Mouse (Mus musculus): ENCODE measurements around the gene Elane. TPM values are rescaled to one million over a fixed set of nuclear protein-coding genes. Genes with fewer than 3 reads are reported as not detected.
A peak's percentile ranks its signal among the peaks of the same experiment; 100 is the strongest.

The Elane gene
- polyA plus RNA-seq, 1 experiment from 2014 or later = 0.42 TPM

GRCm38 (mm10) chr10:79936284-79936910 lies 50.4 kb downstream of the Elane start:
- Histone ChIP-seq H3K36me3 (ENCODE audit: control insufficient read depth, insufficient read depth, low read length) (peaks cover 32% of the 10 kb centered on the region), H3K4me2 (ENCODE audit: low read length) (peak overlapping the region; percentile 60), H3K9me3 (ENCODE audit: control insufficient read depth, low read length) (no peaks in the 10 kb centered on the region), H3K27ac (replicated peaks in 1 of 2; ENCODE audit: control insufficient read depth in 1 of 2, insufficient read depth in 1 of 2, low read depth in 2 of 2, low read length in 2 of 2) (peak overlapping the region; percentile 78 to 80), H3K27me3 (ENCODE audit: control insufficient read depth, insufficient read depth, low read length) (no peaks in the 10 kb centered on the region), H3K4me1 (ENCODE audit: control insufficient read depth in 2 of 2, insufficient read depth in 2 of 2, low read length in 2 of 2) (peaks cover 54 to 76% of the 10 kb centered on the region in 2 experiments), H3K4me3 (ENCODE audit: control insufficient read depth in 1 of 2, insufficient read depth in 1 of 2, low read depth in 1 of 2, low read length in 2 of 2) (peak overlapping the region in 1 of 2 experiments; percentile 21; a peak in 1 of 4 replicates), H3K9ac (ENCODE audit: low read length) (peak overlapping the region; percentile 55)
- WGBS = 31% methylated on average over 10 of the region's 10 CpGs
- no peak for ATAC-seq (ENCODE audit: insufficient number of reproducible peaks, insufficient read depth, low FRiP score, low read depth)

GRCm38 (mm10) chr10:79936911-79937441 lies 50.9 kb downstream of the Elane start:
- peak; percentile 46 for ATAC-seq (ENCODE audit: insufficient number of reproducible peaks, insufficient read depth, low FRiP score, low read depth)
- Histone ChIP-seq H3K4me2 (ENCODE audit: low read length) (peak overlapping the region; percentile 60), H3K9me3 (ENCODE audit: control insufficient read depth, low read length) (no peaks in the 10 kb centered on the region), H3K27ac (replicated peaks in 1 of 2; ENCODE audit: control insufficient read depth in 1 of 2, insufficient read depth in 1 of 2, low read depth in 2 of 2, low read length in 2 of 2) (peak overlapping the region; percentile 78 to 80), H3K4me1 (ENCODE audit: control insufficient read depth in 2 of 2, insufficient read depth in 2 of 2, low read length in 2 of 2) (peaks cover 54 to 73% of the 10 kb centered on the region in 2 experiments), H3K9ac (ENCODE audit: low read length) (peak overlapping the region; percentile 55), H3K4me3 (ENCODE audit: control insufficient read depth in 1 of 2, insufficient read depth in 1 of 2, low read depth in 1 of 2, low read length in 2 of 2) (peak overlapping the region; percentile 10 to 21; a peak in 2 of 4 replicates), H3K27me3 (ENCODE audit: control insufficient read depth, insufficient read depth, low read length) (no peaks in the 10 kb centered on the region), H3K36me3 (ENCODE audit: control insufficient read depth, insufficient read depth, low read length) (peaks cover 27% of the 10 kb centered on the region; the same call in 1 of the 2 replicates)
- WGBS = 22% methylated on average over 27 of the region's 27 CpGs

Small RNAs within 50 kb of the gene (microRNA-seq; reads per million reads assigned to microRNA genes)
- gene Mir6910 = not detected

Other genes with a start within 250 kb of the Elane start
- 1.5 and 1.6 TPM in 2 replicates for gene Shc2, start 248.3 kb upstream of the Elane start, polyA plus RNA-seq (2014; fragmentation: Nextera tagmentation; extraction: Ambion mirVana)
- not detected in 2 replicates for gene Odf3l2, start 240.5 kb upstream of the Elane start, polyA plus RNA-seq (2014; fragmentation: Nextera tagmentation; extraction: Ambion mirVana)
- gene Madcam1, start 221.7 kb upstream of the Elane start, polyA plus RNA-seq (2014; fragmentation: Nextera tagmentation; extraction: Ambion mirVana) = 1.00 and 1.8 TPM in 2 replicates
- gene Tpgs1, start 216.9 kb upstream of the Elane start, polyA plus RNA-seq (2014; fragmentation: Nextera tagmentation; extraction: Ambion mirVana) = 44.5 and 48.2 TPM in 2 replicates
- gene Cdc34, start 204.1 kb upstream of the Elane start, polyA plus RNA-seq (2014; fragmentation: Nextera tagmentation; extraction: Ambion mirVana) = 106 and 109 TPM in 2 replicates
- gene Gzmm, start 197.2 kb upstream of the Elane start, polyA plus RNA-seq (2014; fragmentation: Nextera tagmentation; extraction: Ambion mirVana) = 0.77 and 0.94 TPM in 2 replicates
- 989 and 1,200 TPM in 2 replicates for gene Bsg, start 181.8 kb upstream of the Elane start, polyA plus RNA-seq (2014; fragmentation: Nextera tagmentation; extraction: Ambion mirVana)
- 0.05 and 0.19 TPM in 2 replicates for gene Hcn2, start 169.6 kb upstream of the Elane start, polyA plus RNA-seq (2014; fragmentation: Nextera tagmentation; extraction: Ambion mirVana)
- 20.2 and 27.4 TPM in 2 replicates for gene Polrmt, start 139.7 kb upstream of the Elane start, polyA plus RNA-seq (2014; fragmentation: Nextera tagmentation; extraction: Ambion mirVana)
- 0.12 and 0.38 TPM in 2 replicates for gene Fgf22, start 131.2 kb upstream of the Elane start, polyA plus RNA-seq (2014; fragmentation: Nextera tagmentation; extraction: Ambion mirVana)
- gene Rnf126, start 119.3 kb upstream of the Elane start, polyA plus RNA-seq (2014; fragmentation: Nextera tagmentation; extraction: Ambion mirVana) = 54.4 and 62.5 TPM in 2 replicates
- 19.9 and 21.1 TPM in 2 replicates for gene Fstl3, start 109.0 kb upstream of the Elane start, polyA plus RNA-seq (2014; fragmentation: Nextera tagmentation; extraction: Ambion mirVana)
- gene Prss57, start 95.3 kb upstream of the Elane start, polyA plus RNA-seq (2014; fragmentation: Nextera tagmentation; extraction: Ambion mirVana) = 0.08 TPM in 1 of 2 replicates, not detected in the other
- gene Palm, start 92.7 kb upstream of the Elane start, polyA plus RNA-seq (2014; fragmentation: Nextera tagmentation; extraction: Ambion mirVana) = 58.3 and 68.1 TPM in 2 replicates
- 0.61 and 1.5 TPM in 2 replicates for gene Misp, start 65.3 kb upstream of the Elane start, polyA plus RNA-seq (2014; fragmentation: Nextera tagmentation; extraction: Ambion mirVana)
- gene Ptbp1, start 31.8 kb upstream of the Elane start, polyA plus RNA-seq (2014; fragmentation: Nextera tagmentation; extraction: Ambion mirVana) = 62.7 and 78.9 TPM in 2 replicates
- gene Prtn3, start 11.8 kb upstream of the Elane start, polyA plus RNA-seq (2014; fragmentation: Nextera tagmentation; extraction: Ambion mirVana) = 1.4 and 2.0 TPM in 2 replicates
- 6.9 and 9.4 TPM in 2 replicates for gene Plppr3, start 11.6 kb upstream of the Elane start, polyA plus RNA-seq (2014; fragmentation: Nextera tagmentation; extraction: Ambion mirVana)
- gene Cfd, start 4.6 kb downstream of the Elane start, polyA plus RNA-seq (2014; fragmentation: Nextera tagmentation; extraction: Ambion mirVana) = not detected in 2 replicates
- gene Med16, start 22.7 kb downstream of the Elane start, polyA plus RNA-seq (2014; fragmentation: Nextera tagmentation; extraction: Ambion mirVana) = 34.7 TPM in 2 replicates
- gene Gm26602, start 24.6 kb downstream of the Elane start, polyA plus RNA-seq (2014; fragmentation: Nextera tagmentation; extraction: Ambion mirVana) = 4.6 TPM in 1 of 2 replicates, not detected in the other
- 0.19 and 0.70 TPM in 2 replicates for gene Kiss1r, start 30.7 kb downstream of the Elane start, polyA plus RNA-seq (2014; fragmentation: Nextera tagmentation; extraction: Ambion mirVana)
- gene R3hdm4, start 35.0 kb downstream of the Elane start, polyA plus RNA-seq (2014; fragmentation: Nextera tagmentation; extraction: Ambion mirVana) = 96.7 and 98.5 TPM in 2 replicates
- gene Arid3a, start 40.8 kb downstream of the Elane start, polyA plus RNA-seq (2014; fragmentation: Nextera tagmentation; extraction: Ambion mirVana) = 1.9 and 2.8 TPM in 2 replicates
- gene Wdr18, start 73.9 kb downstream of the Elane start, polyA plus RNA-seq (2014; fragmentation: Nextera tagmentation; extraction: Ambion mirVana) = 73.2 and 84.4 TPM in 2 replicates
- gene Grin3b, start 84.5 kb downstream of the Elane start, polyA plus RNA-seq (2014; fragmentation: Nextera tagmentation; extraction: Ambion mirVana) = 0.09 and 0.18 TPM in 2 replicates
- gene Tmem259, start 98.1 kb downstream of the Elane start, polyA plus RNA-seq (2014; fragmentation: Nextera tagmentation; extraction: Ambion mirVana) = 16.2 and 20.3 TPM in 2 replicates
- gene Cnn2, start 102.3 kb downstream of the Elane start, polyA plus RNA-seq (2014; fragmentation: Nextera tagmentation; extraction: Ambion mirVana) = 265 and 275 TPM in 2 replicates
- gene Abca7, start 110.2 kb downstream of the Elane start, polyA plus RNA-seq (2014; fragmentation: Nextera tagmentation; extraction: Ambion mirVana) = 1.6 and 1.7 TPM in 2 replicates
- gene Arhgap45, start 130.4 kb downstream of the Elane start, polyA plus RNA-seq (2014; fragmentation: Nextera tagmentation; extraction: Ambion mirVana) = 3.0 and 3.4 TPM in 2 replicates
- 146 and 162 TPM in 2 replicates for gene Polr2e, start 153.5 kb downstream of the Elane start, polyA plus RNA-seq (2014; fragmentation: Nextera tagmentation; extraction: Ambion mirVana)
- gene Gpx4, start 160.9 kb downstream of the Elane start, polyA plus RNA-seq (2014; fragmentation: Nextera tagmentation; extraction: Ambion mirVana) = 715 and 757 TPM in 2 replicates
- 9.5 and 9.6 TPM in 2 replicates for gene Sbno2, start 219.3 kb downstream of the Elane start, polyA plus RNA-seq (2014; fragmentation: Nextera tagmentation; extraction: Ambion mirVana)
- gene Stk11, start 229.6 kb downstream of the Elane start, polyA plus RNA-seq (2014; fragmentation: Nextera tagmentation; extraction: Ambion mirVana) = 14.6 and 17.7 TPM in 2 replicates